Mouse (Mus musculus): Measurements from ENCODE around the gene Nr1h4. TPM values are rescaled to one million over a fixed set of nuclear protein-coding genes. Genes with fewer than 3 reads are reported as not detected.

Gene Nr1h4
- polyA plus RNA-seq, 1 experiment from 2014 or later: not detected

DNA sequence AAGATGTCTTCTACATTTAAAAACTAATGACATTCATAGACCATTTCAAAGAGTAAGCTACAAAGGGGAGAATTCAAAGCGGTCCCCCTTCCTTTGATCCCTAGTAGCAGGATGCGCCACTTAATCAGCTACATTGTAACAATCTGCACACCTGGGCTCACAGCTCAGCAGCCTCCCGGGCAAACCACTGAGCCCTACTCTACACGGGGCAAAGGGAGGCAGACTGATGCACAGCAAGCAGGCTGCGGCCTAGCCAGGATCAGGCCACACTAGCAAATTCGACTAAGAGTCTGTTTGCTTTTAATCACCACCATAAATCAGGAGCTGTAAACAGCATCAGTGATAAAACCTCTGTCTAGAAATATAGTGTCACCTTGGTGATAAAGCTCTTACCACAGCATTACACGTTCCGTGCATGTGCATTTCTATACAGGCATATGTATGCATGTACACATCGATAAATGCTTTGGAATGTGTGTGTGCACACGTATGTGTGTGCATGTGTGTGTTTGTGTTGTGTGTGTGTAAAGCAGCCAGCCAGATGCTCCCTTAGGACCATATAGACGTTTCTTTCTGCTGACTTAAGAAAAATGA lies 108.5 kb downstream of the Nr1h4 start:
- DNase-seq (ENCODE audit: low spot score) (no peak), ATAC-seq (ENCODE audit: low FRiP score) (no peak)
- H3K9ac ChIP-seq (ENCODE audit: low read depth, low read length): no peak overlapping the region
- H3K27me3 ChIP-seq (ENCODE audit: control insufficient read depth, insufficient read depth, low read length): no peaks in the 10 kb centered on the region
- no peaks in the 10 kb centered on the region for H3K9me3 ChIP-seq (ENCODE audit: control insufficient read depth, low read length)
- H3K27ac ChIP-seq (ENCODE audit: low read depth, low read length): no peak overlapping the region
- H3K4me2 ChIP-seq (replicated peaks; ENCODE audit: low read depth, low read length): no peak overlapping the region
- 89% methylated on average over 11 of the region's 11 CpGs for WGBS
- no peak overlapping the region for H3K4me3 ChIP-seq (ENCODE audit: low read depth, low read length)
- no peaks in the 10 kb centered on the region for H3K4me1 ChIP-seq (replicated peaks; ENCODE audit: control insufficient read depth, insufficient read depth, low read length)
- H3K36me3 ChIP-seq (ENCODE audit: control insufficient read depth, insufficient read depth, low read length): no peaks in the 10 kb centered on the region

DNA sequence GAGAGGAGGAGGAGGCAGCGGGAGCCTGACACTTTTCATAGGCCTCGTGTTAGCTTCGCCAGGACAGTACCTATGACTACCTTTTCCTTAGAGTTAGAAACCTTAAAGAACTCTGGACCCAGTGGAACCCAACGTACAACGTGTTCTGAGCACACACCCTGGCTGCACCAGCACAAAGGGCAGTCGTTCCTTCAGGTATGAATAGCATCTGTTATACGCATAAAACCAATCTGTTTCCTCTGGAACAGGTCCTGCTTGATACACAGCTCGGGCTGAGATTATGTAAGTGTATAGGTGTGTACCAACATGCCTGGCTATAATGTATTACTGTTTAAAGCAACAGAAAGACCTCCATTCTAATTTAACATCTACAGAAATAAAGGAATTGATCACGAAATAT lies 109.2 kb downstream of the Nr1h4 start:
- H3K4me2 ChIP-seq (replicated peaks; ENCODE audit: low read depth, low read length): no peak overlapping the region
- no peaks in the 10 kb centered on the region for H3K9me3 ChIP-seq (ENCODE audit: control insufficient read depth, low read length)
- H3K27me3 ChIP-seq (ENCODE audit: control insufficient read depth, insufficient read depth, low read length): no peaks in the 10 kb centered on the region
- no peaks in the 10 kb centered on the region for H3K4me1 ChIP-seq (replicated peaks; ENCODE audit: control insufficient read depth, insufficient read depth, low read length)
- H3K36me3 ChIP-seq (ENCODE audit: control insufficient read depth, insufficient read depth, low read length): no peaks in the 10 kb centered on the region
- DNase-seq (ENCODE audit: low spot score) (no peak), ATAC-seq (ENCODE audit: low FRiP score) (no peak)
- H3K4me3 ChIP-seq (ENCODE audit: low read depth, low read length): no peak overlapping the region
- 93% methylated on average over 9 of the region's 9 CpGs for WGBS
- no peak overlapping the region for H3K27ac ChIP-seq (ENCODE audit: low read depth, low read length)
- H3K9ac ChIP-seq (ENCODE audit: low read depth, low read length): no peak overlapping the region

- Histone ChIP-seq H3K9ac (ENCODE audit: low read depth, low read length) (no peak overlapping the region), H3K9me3 (ENCODE audit: control insufficient read depth, low read length) (no peaks in the 10 kb centered on the region), H3K4me1 (replicated peaks; ENCODE audit: control insufficient read depth, insufficient read depth, low read length) (no peaks in the 10 kb centered on the region), H3K27ac (ENCODE audit: low read depth, low read length) (no peak overlapping the region), H3K27me3 (ENCODE audit: control insufficient read depth, insufficient read depth, low read length) (no peaks in the 10 kb centered on the region), H3K36me3 (ENCODE audit: control insufficient read depth, insufficient read depth, low read length) (no peaks in the 10 kb centered on the region), H3K4me2 (replicated peaks; ENCODE audit: low read depth, low read length) (no peak overlapping the region), H3K4me3 (ENCODE audit: low read depth, low read length) (no peak overlapping the region)
- no peak for ATAC-seq (ENCODE audit: low FRiP score)
- 93% methylated on average over 9 of the region's 9 CpGs for WGBS
- no peak for DNase-seq (ENCODE audit: low spot score)
Measured at GRCm38 (mm10) chr10:89423164-89423778, 110.1 kb downstream of the Nr1h4 start.

DNA sequence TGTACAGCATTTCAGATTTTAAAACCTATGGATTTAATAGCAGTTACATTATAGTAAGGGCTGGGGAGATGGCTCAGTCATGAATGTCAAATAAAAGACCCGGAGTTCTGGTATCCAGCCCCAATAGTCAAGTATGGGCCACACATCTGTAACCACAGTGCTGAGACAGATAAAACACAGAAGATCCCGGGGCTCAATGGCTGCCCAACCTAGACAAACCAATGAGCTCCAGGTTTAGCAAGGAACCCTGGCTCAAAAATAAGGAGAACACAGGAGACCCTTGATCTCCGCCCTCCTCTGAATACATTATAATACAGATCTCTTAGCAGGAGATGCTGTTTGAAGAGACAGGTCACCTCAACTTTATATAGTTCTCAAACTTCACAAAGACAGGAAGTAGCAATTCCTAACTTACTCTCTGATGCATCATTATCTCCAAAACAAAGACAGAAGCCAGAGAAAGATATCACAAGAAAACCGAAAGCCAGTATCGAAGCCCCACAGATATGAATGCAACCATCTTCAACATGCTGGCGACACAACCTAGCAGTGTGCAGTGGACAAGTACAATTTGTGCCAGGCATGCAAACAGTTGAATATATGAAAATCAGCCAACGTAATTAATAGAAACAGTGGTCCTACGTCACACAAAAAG lies 110.8 kb downstream of the Nr1h4 start:
- DNase-seq (ENCODE audit: low spot score) (no peak), ATAC-seq (ENCODE audit: low FRiP score) (no peak)
- H3K4me1 ChIP-seq (replicated peaks; ENCODE audit: control insufficient read depth, insufficient read depth, low read length): no peaks in the 10 kb centered on the region
- no peak overlapping the region for H3K4me3 ChIP-seq (ENCODE audit: low read depth, low read length)
- WGBS: 90% methylated on average over 8 of the region's 8 CpGs
- no peaks in the 10 kb centered on the region for H3K27me3 ChIP-seq (ENCODE audit: control insufficient read depth, insufficient read depth, low read length)
- no peaks in the 10 kb centered on the region for H3K36me3 ChIP-seq (ENCODE audit: control insufficient read depth, insufficient read depth, low read length)
- no peak overlapping the region for H3K27ac ChIP-seq (ENCODE audit: low read depth, low read length)
- H3K9ac ChIP-seq (ENCODE audit: low read depth, low read length): no peak overlapping the region
- no peaks in the 10 kb centered on the region for H3K9me3 ChIP-seq (ENCODE audit: control insufficient read depth, low read length)
- no peak overlapping the region for H3K4me2 ChIP-seq (replicated peaks; ENCODE audit: low read depth, low read length)

DNA sequence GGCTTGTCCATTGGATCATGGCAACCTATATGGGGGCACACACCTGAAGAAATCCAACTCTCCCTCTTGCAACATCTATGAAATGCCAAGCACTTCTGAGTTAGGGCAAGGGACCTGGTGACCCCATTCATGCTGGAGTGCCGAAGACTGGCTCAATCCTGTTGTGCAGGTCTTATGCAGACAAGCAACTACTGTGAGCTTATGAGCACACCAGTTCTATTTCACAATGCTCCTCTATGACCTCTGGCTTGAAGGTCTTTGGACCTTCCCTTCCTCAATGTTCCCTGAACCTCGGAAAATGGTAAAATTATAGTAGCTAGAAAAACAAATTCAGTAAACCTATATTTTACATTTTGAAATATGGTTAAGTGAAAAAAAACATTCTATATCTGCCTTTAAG lies 115.4 kb downstream of the Nr1h4 start:
- ATAC-seq (ENCODE audit: low FRiP score) (no peak), DNase-seq (ENCODE audit: low spot score) (no peak)
- Histone ChIP-seq H3K36me3 (ENCODE audit: control insufficient read depth, insufficient read depth, low read length) (peaks cover 3% of the 10 kb centered on the region; the same call in 1 of the 2 replicates), H3K9ac (ENCODE audit: low read depth, low read length) (no peak overlapping the region), H3K4me3 (ENCODE audit: low read depth, low read length) (no peak overlapping the region), H3K9me3 (ENCODE audit: control insufficient read depth, low read length) (no peaks in the 10 kb centered on the region), H3K27ac (ENCODE audit: low read depth, low read length) (no peak overlapping the region), H3K4me1 (replicated peaks; ENCODE audit: control insufficient read depth, insufficient read depth, low read length) (no peaks in the 10 kb centered on the region), H3K27me3 (ENCODE audit: control insufficient read depth, insufficient read depth, low read length) (no peaks in the 10 kb centered on the region), H3K4me2 (replicated peaks; ENCODE audit: low read depth, low read length) (no peak overlapping the region)
- 96% methylated on average over 2 of the region's 2 CpGs for WGBS

DNA sequence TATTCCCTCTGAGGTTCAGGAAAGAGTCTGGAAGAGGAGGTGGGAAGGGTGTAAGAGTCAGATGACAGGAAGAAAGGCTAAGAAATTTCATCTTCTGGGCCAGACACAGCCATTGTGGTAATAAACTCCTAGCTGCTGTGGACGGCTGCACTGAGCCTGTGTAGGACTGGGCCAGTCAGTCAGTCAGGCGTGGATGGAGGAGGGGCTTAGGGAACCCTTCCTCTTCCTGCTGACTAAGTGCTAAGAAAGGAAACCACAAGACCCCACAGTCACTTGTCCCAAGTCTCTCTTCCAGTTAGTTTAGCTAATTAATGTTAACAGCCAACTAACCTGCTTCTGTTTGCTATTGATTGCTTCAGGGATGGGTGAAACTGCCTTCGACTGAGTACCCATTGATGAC lies 117.9 kb downstream of the Nr1h4 start:
- WGBS: 85% methylated on average over 3 of the region's 3 CpGs
- no peak overlapping the region for H3K4me2 ChIP-seq (replicated peaks; ENCODE audit: low read depth, low read length)
- H3K36me3 ChIP-seq (ENCODE audit: control insufficient read depth, insufficient read depth, low read length): peaks cover 3% of the 10 kb centered on the region; the same call in 1 of the 2 replicates
- no peak overlapping the region for H3K27ac ChIP-seq (ENCODE audit: low read depth, low read length)
- no peak for DNase-seq (ENCODE audit: low spot score)
- no peaks in the 10 kb centered on the region for H3K4me1 ChIP-seq (replicated peaks; ENCODE audit: control insufficient read depth, insufficient read depth, low read length)
- no peaks in the 10 kb centered on the region for H3K27me3 ChIP-seq (ENCODE audit: control insufficient read depth, insufficient read depth, low read length)
- no peak overlapping the region for H3K4me3 ChIP-seq (ENCODE audit: low read depth, low read length)
- H3K9me3 ChIP-seq (ENCODE audit: control insufficient read depth, low read length): no peaks in the 10 kb centered on the region
- ATAC-seq (ENCODE audit: low FRiP score): no peak
- no peak overlapping the region for H3K9ac ChIP-seq (ENCODE audit: low read depth, low read length)

- H3K4me2 ChIP-seq (replicated peaks; ENCODE audit: low read depth, low read length): no peak overlapping the region
- DNase-seq (ENCODE audit: low spot score): no peak
- 66% methylated on average over 1 of the region's 1 CpGs for WGBS
- H3K4me3 ChIP-seq (ENCODE audit: low read depth, low read length): no peak overlapping the region
- no peak overlapping the region for H3K27ac ChIP-seq (ENCODE audit: low read depth, low read length)
- no peaks in the 10 kb centered on the region for H3K4me1 ChIP-seq (replicated peaks; ENCODE audit: control insufficient read depth, insufficient read depth, low read length)
- H3K9ac ChIP-seq (ENCODE audit: low read depth, low read length): no peak overlapping the region
- no peaks in the 10 kb centered on the region for H3K9me3 ChIP-seq (ENCODE audit: control insufficient read depth, low read length)
- ATAC-seq (ENCODE audit: low FRiP score): no peak
- no peaks in the 10 kb centered on the region for H3K27me3 ChIP-seq (ENCODE audit: control insufficient read depth, insufficient read depth, low read length)
- no peaks in the 10 kb centered on the region for H3K36me3 ChIP-seq (ENCODE audit: control insufficient read depth, insufficient read depth, low read length)
Measured at GRCm38 (mm10) chr10:89407551-89407950, 125.8 kb downstream of the Nr1h4 start.

- ATAC-seq (ENCODE audit: low FRiP score): no peak
- Histone ChIP-seq H3K4me3 (ENCODE audit: low read depth, low read length) (no peak overlapping the region), H3K4me2 (replicated peaks; ENCODE audit: low read depth, low read length) (no peak overlapping the region), H3K4me1 (replicated peaks; ENCODE audit: control insufficient read depth, insufficient read depth, low read length) (no peaks in the 10 kb centered on the region), H3K27ac (ENCODE audit: low read depth, low read length) (no peak overlapping the region), H3K36me3 (ENCODE audit: control insufficient read depth, insufficient read depth, low read length) (no peaks in the 10 kb centered on the region), H3K9ac (ENCODE audit: low read depth, low read length) (no peak overlapping the region), H3K27me3 (ENCODE audit: control insufficient read depth, insufficient read depth, low read length) (no peaks in the 10 kb centered on the region), H3K9me3 (ENCODE audit: control insufficient read depth, low read length) (no peaks in the 10 kb centered on the region)
- no peak for DNase-seq (ENCODE audit: low spot score)
- 87% methylated on average over 5 of the region's 6 CpGs for WGBS
Measured at GRCm38 (mm10) chr10:89406733-89407484, 126.5 kb downstream of the Nr1h4 start.
